Mouse (Mus musculus) erythroblast, embryonic 14.5 days (primary cell): ENCODE results near the gene Slc6a19.

Source experiments
- GATA1 ChIP-seq: IDR thresholded peaks from 2 replicates; pipeline ENCODE4 v1.6.1; 2012; ENCODE audit warnings: low read length, inconsistent platforms, mixed read lengths
- TAL1 ChIP-seq: IDR thresholded peaks from 3 replicates; pipeline ENCODE4 v1.6.1; 2012; ENCODE audit warnings: low read length, inconsistent platforms, mixed read lengths

- TF ChIP-seq GATA1 (no peak), TAL1 (no peak)
These were observed 58.1 kb downstream of the Slc6a19 start for GRCm38 (mm10) chr13:73646397-73647087.
